Mouse (Mus musculus) left cerebral cortex, adult 18-20 months (tissue): Measurements from ENCODE around the gene Gm10198. TPM values are rescaled to one million over a fixed set of nuclear protein-coding genes. Genes with fewer than 3 reads are reported as not detected.

Source experiments
- total RNA-seq, 2 experiments: library from RNA; stranded (reverse); gene quantifications; 2 replicates each; pipeline ENCODE4 v1.2.3; 2021

Gm10198 gene
- total RNA-seq, 2 experiments from 2014 or later: not detected

Other genes starting within 250 kb of the Gm10198 start
- gene Gpbp1, start 102.7 kb upstream of the Gm10198 start, total RNA-seq: 10 to 100 TPM; 95.5 to 97.3 TPM
- not detected for gene Gm49496, start 42.8 kb upstream of the Gm10198 start, total RNA-seq
- gene Mier3, start 88.2 kb downstream of the Gm10198 start, total RNA-seq: 10 to 100 TPM; 28.0 to 31.6 TPM
- gene Map3k1, start 216.2 kb downstream of the Gm10198 start, total RNA-seq: 10 to 100 TPM in 1 of 2 experiments, 1 to 10 TPM in 1; 9.0 to 10.7 TPM